Mouse (Mus musculus): ENCODE results near the gene Mitd1. TPM values are rescaled to one million over a fixed set of nuclear protein-coding genes. Genes with fewer than 3 reads are reported as not detected.
A peak's percentile ranks its signal among the peaks of the same experiment; 100 is the strongest.

Mitd1 gene
- total and polyA plus RNA-seq, 3 experiments = 1.1 to 9.8 (median 8.4) TPM

- DNase-seq = no peak
Observed at GRCm38 (mm10) chr1:37867684-37868322, 22.4 kb downstream of the Mitd1 start.

- peak; percentile 62 for DNase-seq
Observed at GRCm38 (mm10) chr1:37867056-37867455, 23.2 kb downstream of the Mitd1 start.

- DNase-seq = no peak
Observed at GRCm38 (mm10) chr1:37866286-37866685, 23.9 kb downstream of the Mitd1 start, which contains the start of gene Tsga10. Gene Tsga10 (minus strand): TSS chr1:37866429.

- DNase-seq = no peak
Observed at GRCm38 (mm10) chr1:37865401-37866215, 24.6 kb downstream of the Mitd1 start.

- peak; percentile 100 for DNase-seq
Observed at GRCm38 (mm10) chr1:37864511-37865400, 25.5 kb downstream of the Mitd1 start.

- peak; percentile 20 for DNase-seq
Observed at GRCm38 (mm10) chr1:37850696-37851095, 39.5 kb downstream of the Mitd1 start.

- no peak for DNase-seq
Observed at GRCm38 (mm10) chr1:37846878-37847277, 43.3 kb downstream of the Mitd1 start.

GRCm38 (mm10) chr1:37831681-37832080 lies 58.5 kb downstream of the Mitd1 start:
- DNase-seq = no peak

Other genes with a start within 250 kb of the Mitd1 start
- gene 2010300C02Rik, start 170.3 kb downstream of the Mitd1 start, total RNA-seq (2021) = 1 to 10 TPM; 1.7 to 2.3 TPM
- 1.6 and 2.5 TPM in 2 replicates for gene 2010300C02Rik, start 170.3 kb downstream of the Mitd1 start, polyA plus RNA-seq (2012; rRNA removed)
- 1 to 10 TPM; 5.4 to 5.8 TPM for gene Tsga10, start 24.0 kb downstream of the Mitd1 start, total RNA-seq (2021)
- gene Tsga10, start 24.0 kb downstream of the Mitd1 start, polyA plus RNA-seq (2012; rRNA removed) = 0.06 and 0.15 TPM in 2 replicates
- 10 to 100 TPM; 13.4 to 22.6 TPM for gene Lipt1, start 18.7 kb downstream of the Mitd1 start, total RNA-seq (2021)
- 1.3 TPM in 2 replicates for gene Lipt1, start 18.7 kb downstream of the Mitd1 start, polyA plus RNA-seq (2012; rRNA removed)
- gene Mrpl30, start 66 bp upstream of the Mitd1 start, total RNA-seq (2021) = 100 to 1,000 TPM; 215 to 228 TPM
- 46.2 and 56.0 TPM in 2 replicates for gene Mrpl30, start 66 bp upstream of the Mitd1 start, polyA plus RNA-seq (2012; rRNA removed)
- not detected for gene Lyg2, start 26.1 kb upstream of the Mitd1 start, total RNA-seq (2021)
- not detected in 2 replicates for gene Lyg2, start 26.1 kb upstream of the Mitd1 start, polyA plus RNA-seq (2012; rRNA removed)
- gene Lyg1, start 67.3 kb upstream of the Mitd1 start, total RNA-seq (2021) = not detected
- not detected in 2 replicates for gene Lyg1, start 67.3 kb upstream of the Mitd1 start, polyA plus RNA-seq (2012; rRNA removed)
- 10 to 100 TPM; 67.1 to 84.1 TPM for gene Txndc9, start 107.5 kb upstream of the Mitd1 start, total RNA-seq (2021)
- 2.3 and 2.8 TPM in 2 replicates for gene Txndc9, start 107.5 kb upstream of the Mitd1 start, polyA plus RNA-seq (2012; rRNA removed)
- 10 to 100 TPM; 43.0 to 48.3 TPM for gene Eif5b, start 107.6 kb upstream of the Mitd1 start, total RNA-seq (2021)
- 1.1 and 1.5 TPM in 2 replicates for gene Eif5b, start 107.6 kb upstream of the Mitd1 start, polyA plus RNA-seq (2012; rRNA removed)
- gene Rev1, start 239.4 kb upstream of the Mitd1 start, total RNA-seq (2021) = 10 to 100 TPM; 18.5 to 20.0 TPM
- gene Rev1, start 239.4 kb upstream of the Mitd1 start, polyA plus RNA-seq (2012; rRNA removed) = 6.6 and 6.7 TPM in 2 replicates